Mouse (Mus musculus) cortical plate, adult 2 months (tissue): ENCODE data around the gene Cttn. TPM values are rescaled to one million over a fixed set of nuclear protein-coding genes. Genes with fewer than 3 reads are reported as not detected.

ENCODE experiments used
- H3K27ac ChIP-seq: fragments of 200-500 bp; 2 replicates; pipeline ENCODE4 v1.5.1; 2012; ENCODE audit warnings: low read length, control low read depth, inconsistent platforms; ENCODE audit not compliant: insufficient read depth
- H3K4me1 ChIP-seq: fragments of 200-500 bp; 2 replicates; pipeline ENCODE4 v1.6.1; 2011; ENCODE audit warnings: low read length; ENCODE audit not compliant: control insufficient read depth, insufficient read depth
- H3K4me3 ChIP-seq: fragments of 200-500 bp; 2 replicates; pipeline ENCODE4 v1.5.1; 2011; ENCODE audit warnings: mild to moderate bottlenecking, low read length, control low read depth; ENCODE audit not compliant: insufficient read depth
- CTCF ChIP-seq: fragments of 200-500 bp; IDR thresholded peaks from 2 replicates; pipeline ENCODE4 v1.5.1; 2011; ENCODE audit warnings: mild to moderate bottlenecking, control low read depth, low read length; ENCODE audit not compliant: insufficient read depth; ENCODE audit errors: extremely low read depth
- POLR2A ChIP-seq: fragments of 200-500 bp; IDR thresholded peaks from 2 replicates; pipeline ENCODE4 v1.6.1; 2011; ENCODE audit warnings: mild to moderate bottlenecking, low read length, control low read depth; ENCODE audit not compliant: insufficient read depth; ENCODE audit errors: extremely low read depth
- polyA plus RNA-seq: library from polyadenylated mRNA; depleted of rRNA; stranded (reverse); fragments of >200 nt; gene quantifications from 2 replicates; pipeline ENCODE4 v1.2.3, GENCODE M21; 2012

The Cttn gene
- polyA plus RNA-seq, 1 experiment, result 147 TPM

DNA sequence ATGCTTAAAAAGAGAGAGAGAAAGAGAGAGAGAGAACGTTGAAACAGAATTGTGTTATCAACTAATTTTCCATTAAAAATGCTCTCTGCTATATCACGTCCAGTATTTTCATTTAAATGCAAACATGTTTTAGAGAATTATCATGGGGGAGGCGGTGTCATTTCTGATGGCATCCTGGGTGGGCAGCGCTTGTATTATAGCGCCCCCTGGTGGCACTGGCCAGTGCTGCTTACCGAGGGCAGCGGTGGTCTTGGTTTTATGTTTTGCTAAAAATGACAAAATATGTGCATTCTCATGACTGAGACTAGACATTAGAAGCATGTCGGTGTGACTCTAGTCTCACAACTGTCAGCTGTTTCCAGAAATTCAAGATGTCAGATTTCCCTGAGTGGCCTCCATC lies 44.9 kb downstream of the Cttn start:
- H3K4me1 ChIP-seq, result peaks cover 3% of the 10 kb centered on the region; the same call in 1 of the 2 replicates
- no peak overlapping the region for H3K4me3 ChIP-seq
- TF ChIP-seq POLR2A (no peak), CTCF (peak; percentile 75)
- H3K27ac ChIP-seq, result no peak overlapping the region

- Histone ChIP-seq H3K4me3 (no peak overlapping the region), H3K4me1 (peaks cover 15% of the 10 kb centered on the region), H3K27ac (no peak overlapping the region)
- TF ChIP-seq CTCF, result no peak
- no peak for TF ChIP-seq POLR2A
Observed at GRCm38 (mm10) chr7:144421478-144421877, 49.3 kb downstream of the Cttn start.

DNA sequence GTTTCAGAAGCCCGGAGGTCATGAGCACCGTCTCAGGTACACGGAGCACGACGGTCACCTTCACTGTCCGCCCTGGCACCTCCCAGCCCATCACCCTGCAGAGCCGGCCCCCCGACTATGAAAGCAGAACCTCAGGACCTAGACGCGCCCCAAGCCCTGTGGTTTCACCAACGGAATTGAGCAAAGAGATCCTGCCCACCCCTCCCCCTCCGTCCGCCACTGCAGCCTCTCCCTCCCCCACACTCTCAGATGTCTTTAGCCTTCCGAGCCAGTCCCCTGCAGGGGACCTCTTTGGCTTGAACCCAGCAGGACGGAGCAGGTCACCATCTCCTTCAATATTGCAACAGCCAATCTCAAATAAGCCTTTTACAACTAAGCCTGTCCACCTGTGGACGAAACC lies 50.3 kb downstream of the Cttn start:
- H3K4me3 ChIP-seq, result no peak overlapping the region
- TF ChIP-seq CTCF (no peak), POLR2A (no peak)
- H3K4me1 ChIP-seq, result peaks cover 18% of the 10 kb centered on the region
- no peak overlapping the region for H3K27ac ChIP-seq

DNA sequence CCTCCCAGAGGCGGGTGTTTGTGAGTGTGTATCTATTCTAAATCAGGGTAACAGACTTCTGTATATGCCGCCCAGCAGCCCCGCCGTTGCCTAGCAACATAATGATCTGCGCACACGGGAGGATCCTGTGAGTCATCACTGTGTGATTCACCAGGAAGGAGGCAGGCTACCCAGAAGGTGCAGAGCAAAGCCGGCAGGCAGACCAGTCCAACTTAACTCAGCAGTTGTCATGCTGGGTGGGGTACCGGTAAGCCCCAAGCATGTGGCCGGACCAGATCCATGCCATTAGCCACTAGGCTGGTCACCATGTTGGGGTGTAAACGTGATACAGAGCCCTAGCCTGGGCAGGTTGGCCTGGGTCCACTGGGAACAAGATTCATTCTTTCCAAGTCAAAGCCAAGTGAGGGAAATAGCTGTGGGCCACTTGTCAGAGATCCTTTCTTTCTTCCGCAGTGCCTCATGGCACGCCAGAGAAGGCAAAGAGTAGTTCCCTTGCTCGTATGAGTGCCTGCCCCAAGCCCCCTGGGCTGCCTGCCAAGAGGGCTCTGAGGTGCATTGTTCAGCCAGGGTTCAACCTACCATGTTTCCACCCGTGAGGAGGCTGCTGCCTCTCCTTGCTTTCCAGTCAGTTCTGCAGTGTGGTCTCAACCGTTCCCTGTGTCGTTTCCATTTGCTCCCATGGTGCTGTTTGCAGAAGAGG lies 53.0 kb downstream of the Cttn start:
- TF ChIP-seq POLR2A (peak; percentile 86), CTCF (no peak)
- Histone ChIP-seq H3K27ac (peak overlapping the region; percentile 78), H3K4me3 (no peak overlapping the region), H3K4me1 (peaks cover 24% of the 10 kb centered on the region)

DNA sequence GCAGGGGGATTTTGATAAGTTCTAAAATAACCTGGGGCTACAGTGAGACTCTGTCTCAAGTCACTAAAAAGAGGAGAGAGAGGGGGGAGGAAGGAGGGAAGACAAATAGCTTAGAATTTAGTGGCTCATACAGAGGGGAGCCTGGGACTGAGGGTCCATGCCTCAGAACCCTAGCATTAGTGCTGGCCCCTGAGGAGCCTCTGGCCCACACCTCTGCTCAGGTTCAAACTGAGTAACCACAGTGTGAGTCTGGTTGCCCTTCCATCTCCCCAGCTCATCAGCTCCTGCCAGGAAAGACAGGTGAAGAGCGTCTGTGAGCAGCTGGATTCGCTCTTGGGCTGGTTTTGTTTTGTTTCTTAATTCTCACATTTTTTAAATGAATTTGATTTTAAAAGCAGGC lies 53.6 kb downstream of the Cttn start:
- peak overlapping the region; percentile 42 for H3K27ac ChIP-seq
- H3K4me3 ChIP-seq, result no peak overlapping the region
- TF ChIP-seq CTCF, result no peak
- TF ChIP-seq POLR2A, result no peak
- peaks cover 26% of the 10 kb centered on the region for H3K4me1 ChIP-seq

DNA sequence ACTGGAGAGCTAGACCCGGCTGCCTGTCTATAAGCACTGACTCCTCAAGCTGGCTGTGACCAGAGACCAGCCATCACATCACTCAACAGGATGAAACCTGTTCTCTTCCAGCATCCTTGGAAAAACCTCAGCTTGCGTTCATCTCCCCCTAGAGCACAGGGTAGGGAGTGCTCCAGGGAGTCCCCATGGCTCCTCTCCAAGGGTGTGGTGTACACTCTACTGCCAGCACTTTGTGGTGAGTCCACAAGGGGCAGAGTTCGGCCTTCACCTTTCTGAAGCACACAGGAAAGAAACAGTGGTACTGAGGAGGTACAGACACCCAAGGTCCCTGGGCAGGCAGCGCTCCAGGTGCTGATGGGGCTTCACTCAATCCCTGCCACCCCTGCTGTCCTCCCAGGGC lies 55.0 kb downstream of the Cttn start:
- TF ChIP-seq CTCF (no peak), POLR2A (no peak)
- peaks cover 23% of the 10 kb centered on the region for H3K4me1 ChIP-seq
- H3K4me3 ChIP-seq, result no peak overlapping the region
- peak overlapping the region; percentile 42; the same call in 1 of the 2 replicates for H3K27ac ChIP-seq

- no peak overlapping the region for H3K27ac ChIP-seq
- TF ChIP-seq CTCF (peak; percentile 48), POLR2A (no peak)
- peaks cover 20% of the 10 kb centered on the region for H3K4me1 ChIP-seq
- H3K4me3 ChIP-seq, result no peak overlapping the region
Observed at GRCm38 (mm10) chr7:144414632-144415031, 56.2 kb downstream of the Cttn start.

DNA sequence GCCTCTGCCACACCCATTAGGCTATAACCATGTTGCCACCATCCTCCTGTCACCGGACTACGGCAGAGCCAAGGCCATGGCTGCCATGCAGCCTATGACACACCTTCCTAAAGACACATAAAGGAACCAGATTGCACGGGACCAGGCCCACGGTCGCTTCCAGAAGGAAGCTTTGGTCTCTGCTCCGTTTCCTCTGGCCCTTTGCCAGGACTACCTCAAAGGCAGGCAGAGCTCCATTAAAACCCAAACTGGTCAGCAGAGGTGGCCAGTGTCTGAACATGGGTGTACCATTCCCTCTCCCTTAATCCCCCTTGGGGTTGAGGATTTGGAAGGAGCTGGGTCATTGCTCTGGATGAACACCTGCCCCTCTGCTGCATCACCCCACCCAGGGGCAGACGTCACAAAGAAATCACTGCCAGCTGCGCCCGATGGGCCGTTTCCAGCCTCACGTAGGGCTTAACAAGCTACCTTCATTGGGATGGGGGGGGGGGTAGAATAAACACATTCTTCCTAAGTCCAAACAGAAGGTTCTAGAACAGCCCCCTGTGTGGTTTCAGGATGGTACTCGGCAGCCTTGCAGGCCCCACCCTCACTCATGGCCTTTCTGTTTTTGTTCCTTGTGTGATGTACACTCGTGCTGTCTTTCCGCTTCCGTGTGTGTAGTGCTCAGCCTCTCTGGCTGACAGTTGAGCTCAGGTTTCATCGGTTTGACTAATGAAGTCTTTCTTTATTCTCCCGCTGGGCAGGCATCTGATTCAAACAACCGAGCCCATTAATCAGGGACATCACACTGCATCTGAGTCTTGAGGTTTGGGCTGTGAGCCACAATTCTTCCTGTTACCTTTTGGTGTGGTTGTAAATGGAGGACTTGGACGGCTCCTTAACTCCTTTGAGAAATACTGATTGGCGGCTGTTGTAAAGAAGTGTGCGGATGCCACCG lies 58.6 kb downstream of the Cttn start:
- no peak overlapping the region for H3K4me3 ChIP-seq
- no peak overlapping the region for H3K27ac ChIP-seq
- TF ChIP-seq POLR2A (no peak), CTCF (no peak)
- H3K4me1 ChIP-seq, result peaks cover 17% of the 10 kb centered on the region

DNA sequence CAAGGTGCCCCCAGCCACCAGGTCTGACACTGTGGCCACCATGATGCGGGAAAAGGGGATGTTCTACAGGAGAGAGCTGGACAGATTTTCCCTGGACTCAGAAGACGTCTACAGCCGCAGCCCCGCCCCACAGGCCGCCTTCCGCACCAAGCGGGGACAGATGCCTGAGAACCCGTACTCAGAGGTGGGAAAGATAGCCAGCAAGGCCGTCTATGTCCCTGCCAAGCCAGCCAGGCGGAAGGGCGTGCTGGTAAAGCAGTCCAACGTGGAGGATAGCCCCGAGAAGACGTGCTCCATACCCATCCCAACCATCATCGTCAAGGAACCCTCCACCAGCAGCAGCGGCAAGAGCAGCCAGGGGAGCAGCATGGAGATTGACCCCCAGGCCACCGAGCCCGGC lies 61.1 kb downstream of the Cttn start:
- Histone ChIP-seq H3K4me3 (no peak overlapping the region), H3K27ac (no peak overlapping the region), H3K4me1 (peaks cover 11% of the 10 kb centered on the region)
- TF ChIP-seq POLR2A (no peak), CTCF (no peak)
